Mouse (Mus musculus): ENCODE data around the gene Baz2a. TPM values are rescaled to one million over a fixed set of nuclear protein-coding genes. Genes with fewer than 3 reads are reported as not detected.

Baz2a gene
- polyA plus RNA-seq, 1 experiment from 2014 or later, result 11.2 TPM

DNA sequence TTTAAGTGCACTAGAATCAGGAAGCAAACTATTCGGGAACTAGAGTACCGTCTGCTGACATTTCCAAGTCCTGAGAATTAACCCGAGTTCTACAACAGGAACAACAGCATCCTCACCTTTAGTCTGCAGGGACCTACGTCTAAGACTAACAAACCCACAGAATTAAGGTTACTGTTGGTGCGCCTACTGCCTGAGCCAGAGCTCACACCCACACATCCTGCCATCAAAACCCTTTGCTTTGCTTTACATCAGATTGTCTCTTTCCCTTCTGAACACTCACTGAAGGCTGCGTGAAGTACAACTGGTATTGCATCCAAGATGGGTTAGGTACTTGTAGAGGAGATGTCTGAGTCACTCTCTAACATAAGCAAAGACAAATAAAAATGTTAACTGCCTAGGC lies 44.0 kb downstream of the Baz2a start:
- DNase-seq (ENCODE audit: low spot score) (no peak), ATAC-seq (no peak)
- no peak overlapping the region for H3K4me2 ChIP-seq (replicated peaks; ENCODE audit: low read depth, low read length)
- H3K4me3 ChIP-seq (ENCODE audit: low read depth, low read length), result no peak overlapping the region
- no peaks in the 10 kb centered on the region for H3K9me3 ChIP-seq (ENCODE audit: low read length)
- H3K27me3 ChIP-seq (replicated peaks; ENCODE audit: insufficient read depth, low read length), result no peaks in the 10 kb centered on the region
- no peak overlapping the region for H3K9ac ChIP-seq (replicated peaks; ENCODE audit: low read depth)
- no peaks in the 10 kb centered on the region for H3K4me1 ChIP-seq (ENCODE audit: insufficient read depth, low read depth, low read length)
- peaks cover 37% of the 10 kb centered on the region for H3K36me3 ChIP-seq (ENCODE audit: insufficient read depth, low read length)
- WGBS, result 80% methylated on average over 6 of the region's 6 CpGs
- no peak overlapping the region for H3K27ac ChIP-seq (ENCODE audit: low read length)
- no peak for TF ChIP-seq CTCF (IDR thresholded peaks at IDR 0.05)
- TF ChIP-seq EP300 (IDR thresholded peaks at IDR 0.05), result no peak

DNA sequence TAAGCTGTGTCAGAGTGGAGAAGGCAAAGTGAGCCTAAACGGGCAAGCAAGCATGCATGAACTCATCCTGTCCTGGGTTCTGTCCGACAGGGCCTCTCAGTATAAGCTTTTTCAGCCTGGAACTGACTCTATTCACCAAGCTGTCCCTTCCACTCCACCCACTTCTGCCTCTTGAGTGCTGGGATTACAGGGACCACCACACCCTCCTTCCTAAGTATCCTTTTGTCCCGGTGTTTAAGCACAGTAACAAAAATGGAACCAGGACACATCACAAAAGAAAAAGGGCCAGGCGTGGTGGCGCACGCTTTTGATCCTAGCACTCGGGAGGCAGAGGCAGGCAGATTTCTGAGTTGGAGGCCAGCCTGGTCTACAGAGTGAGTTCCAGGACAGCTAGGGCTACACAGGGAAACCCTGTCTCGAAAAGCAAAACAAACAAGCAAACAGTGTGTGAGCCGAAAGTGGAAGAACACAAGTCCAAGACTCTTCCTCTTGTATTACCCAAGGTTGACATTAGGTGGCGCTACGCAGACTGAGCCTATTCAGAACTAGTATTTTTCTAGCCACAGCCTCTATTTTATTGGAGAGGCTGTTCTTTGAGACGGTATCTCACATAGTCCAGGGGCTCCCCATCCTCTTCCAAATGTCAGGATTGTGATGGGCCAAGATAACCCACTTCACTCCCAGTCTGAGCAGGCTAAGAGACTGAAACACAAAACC lies 49.0 kb downstream of the Baz2a start:
- ATAC-seq, result no peak
- 0 out of 2 replicates have a peak, but pooled peaks cover 24% of the 10 kb centered on the region for H3K36me3 ChIP-seq (ENCODE audit: insufficient read depth, low read length)

DNA sequence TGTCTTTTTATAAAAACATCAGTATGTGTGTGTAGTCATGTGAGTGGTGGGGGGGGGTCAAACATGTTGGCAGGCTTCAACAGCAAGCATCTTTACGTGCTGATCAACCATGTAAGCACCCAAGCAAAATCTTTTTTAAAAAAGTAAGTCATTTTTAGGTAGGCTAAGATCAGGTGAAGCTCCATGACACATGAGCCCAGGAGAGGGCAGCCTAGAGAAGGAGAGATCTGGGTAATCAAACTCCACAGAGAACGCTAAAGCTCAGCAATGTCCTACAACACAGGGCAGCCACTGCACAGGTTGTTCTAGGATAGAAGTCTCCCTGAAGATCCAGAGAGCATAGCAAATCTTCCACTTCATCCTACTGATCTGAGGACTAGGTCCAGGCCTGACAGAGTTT lies 50.8 kb downstream of the Baz2a start:
- 0 out of 2 replicates have a peak, but pooled peaks cover 24% of the 10 kb centered on the region for H3K36me3 ChIP-seq (ENCODE audit: insufficient read depth, low read length)
- WGBS, result 65% methylated on average over 2 of the region's 2 CpGs
- no peak overlapping the region for H3K4me2 ChIP-seq (replicated peaks; ENCODE audit: low read depth, low read length)

More for the DNA sequence above, 49.0 kb downstream of the Baz2a start:
- WGBS, result 69% methylated on average over 12 of the region's 12 CpGs
- Histone ChIP-seq H3K27me3 (replicated peaks; ENCODE audit: insufficient read depth, low read length) (no peaks in the 10 kb centered on the region), H3K4me3 (ENCODE audit: low read depth, low read length) (no peak overlapping the region), H3K9me3 (ENCODE audit: low read length) (no peaks in the 10 kb centered on the region), H3K9ac (replicated peaks; ENCODE audit: low read depth) (no peak overlapping the region), H3K4me1 (ENCODE audit: insufficient read depth, low read depth, low read length) (no peaks in the 10 kb centered on the region), H3K27ac (ENCODE audit: low read length) (no peak overlapping the region), H3K4me2 (replicated peaks; ENCODE audit: low read depth, low read length) (no peak overlapping the region)
- no peak for TF ChIP-seq EP300 (IDR thresholded peaks at IDR 0.05)
- TF ChIP-seq CTCF (IDR thresholded peaks at IDR 0.05), result peak; percentile 87
- DNase-seq (ENCODE audit: low spot score), result peak; percentile 85

DNA sequence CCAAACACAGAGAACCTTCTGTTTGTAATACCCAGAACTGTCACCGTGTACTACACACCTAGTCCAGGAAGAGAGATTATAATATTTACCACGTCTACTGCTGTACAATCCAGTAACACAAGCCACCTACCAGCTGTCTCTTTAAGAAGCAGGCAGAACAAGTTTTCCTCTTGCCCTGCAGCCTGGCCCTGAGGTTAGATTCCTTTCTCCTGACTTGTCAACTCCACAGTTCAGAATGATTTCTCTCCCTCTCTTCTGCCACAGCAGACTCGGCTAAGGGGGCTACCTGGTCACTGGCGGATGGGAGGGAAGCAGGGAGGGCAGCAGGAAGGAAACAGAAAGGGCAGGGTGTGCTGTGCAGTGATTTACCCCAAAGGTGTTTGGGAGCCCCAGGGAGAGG lies 52.3 kb downstream of the Baz2a start:
- DNase-seq (ENCODE audit: low spot score) (peak; percentile 76), ATAC-seq (peak; percentile 58)
- Histone ChIP-seq H3K27me3 (replicated peaks; ENCODE audit: insufficient read depth, low read length) (no peaks in the 10 kb centered on the region), H3K4me1 (ENCODE audit: insufficient read depth, low read depth, low read length) (no peaks in the 10 kb centered on the region), H3K9me3 (ENCODE audit: low read length) (no peaks in the 10 kb centered on the region), H3K9ac (replicated peaks; ENCODE audit: low read depth) (no peak overlapping the region), H3K27ac (ENCODE audit: low read length) (peak overlapping the region; percentile 79), H3K4me2 (replicated peaks; ENCODE audit: low read depth, low read length) (no peak overlapping the region), H3K36me3 (ENCODE audit: insufficient read depth, low read length) (0 out of 2 replicates have a peak, but pooled peaks cover 13% of the 10 kb centered on the region), H3K4me3 (ENCODE audit: low read depth, low read length) (no peak overlapping the region)
- 0 out of 2 replicates have a peak, but pooled peaks have one; percentile 25 for TF ChIP-seq EP300 (IDR thresholded peaks at IDR 0.05)
- TF ChIP-seq CTCF (IDR thresholded peaks at IDR 0.05), result no peak
- WGBS, result 53% methylated on average over 4 of the region's 4 CpGs

More for the DNA sequence above, 50.8 kb downstream of the Baz2a start:
- Histone ChIP-seq H3K4me1 (ENCODE audit: insufficient read depth, low read depth, low read length) (no peaks in the 10 kb centered on the region), H3K4me3 (ENCODE audit: low read depth, low read length) (no peak overlapping the region), H3K27ac (ENCODE audit: low read length) (no peak overlapping the region), H3K9ac (replicated peaks; ENCODE audit: low read depth) (no peak overlapping the region), H3K9me3 (ENCODE audit: low read length) (no peaks in the 10 kb centered on the region), H3K27me3 (replicated peaks; ENCODE audit: insufficient read depth, low read length) (no peaks in the 10 kb centered on the region)
- peak; percentile 33; the same call in 1 of the 2 replicates for TF ChIP-seq CTCF (IDR thresholded peaks at IDR 0.05)
- no peak for TF ChIP-seq EP300 (IDR thresholded peaks at IDR 0.05)
- DNase-seq (ENCODE audit: low spot score), result peak; percentile 37
- ATAC-seq, result no peak

DNA sequence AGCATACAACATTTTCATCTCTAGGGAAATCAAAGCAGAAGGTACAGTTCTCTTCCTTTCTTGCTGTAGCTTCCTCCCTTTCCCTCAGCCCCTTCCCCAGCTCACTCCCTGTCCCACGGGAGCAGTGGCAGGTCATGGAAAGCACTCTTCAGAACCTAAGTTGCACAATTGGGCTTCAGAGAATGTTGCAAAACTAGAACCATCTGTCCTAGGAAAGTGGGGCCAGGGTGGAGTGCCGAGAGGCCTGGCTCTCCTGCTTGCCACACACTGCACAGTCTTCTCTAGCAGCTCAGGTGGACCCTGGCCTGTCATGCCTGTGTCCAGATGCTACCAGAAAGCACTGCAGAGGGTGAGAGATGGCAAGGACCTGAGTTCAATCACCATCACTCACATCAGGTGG lies 53.6 kb downstream of the Baz2a start:
- peak; percentile 82 for TF ChIP-seq EP300 (IDR thresholded peaks at IDR 0.05)
- TF ChIP-seq CTCF (IDR thresholded peaks at IDR 0.05), result no peak

DNA sequence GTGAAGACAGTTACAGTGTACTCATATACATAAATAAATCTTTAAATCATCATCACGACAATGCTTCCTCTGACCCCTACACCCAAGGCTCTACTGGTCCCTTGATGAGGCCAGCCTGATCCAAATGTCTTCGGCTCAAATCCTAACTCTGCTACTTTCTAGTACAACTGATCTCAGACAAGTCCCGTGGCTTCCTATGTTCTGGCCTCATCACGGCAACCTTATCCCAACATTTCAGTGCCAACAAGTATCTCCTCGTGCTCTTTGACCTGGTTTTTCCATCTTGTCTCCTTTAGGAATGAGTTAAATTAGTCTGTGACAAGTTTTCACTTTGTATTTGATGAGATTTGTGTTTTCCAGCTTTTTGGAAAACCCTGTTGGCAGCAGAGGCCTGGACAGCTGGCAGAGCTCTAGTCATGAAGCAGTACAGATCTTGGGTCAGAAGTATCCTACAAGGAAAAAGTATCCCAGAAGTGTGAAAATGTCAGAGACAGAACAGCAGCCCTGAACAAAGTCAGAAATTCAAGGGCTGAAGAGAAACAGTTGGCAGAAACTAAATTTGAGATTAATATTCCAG lies 57.5 kb downstream of the Baz2a start:
- Histone ChIP-seq H3K9ac (replicated peaks; ENCODE audit: low read depth) (no peak overlapping the region; the same call in 1 of the 2 replicates), H3K36me3 (ENCODE audit: insufficient read depth, low read length) (0 out of 2 replicates have a peak, but pooled peaks cover 3% of the 10 kb centered on the region), H3K4me1 (ENCODE audit: insufficient read depth, low read depth, low read length) (peaks cover 13% of the 10 kb centered on the region; the same call in 1 of the 2 replicates), H3K27me3 (replicated peaks; ENCODE audit: insufficient read depth, low read length) (no peaks in the 10 kb centered on the region), H3K9me3 (ENCODE audit: low read length) (no peaks in the 10 kb centered on the region), H3K4me3 (ENCODE audit: low read depth, low read length) (no peak overlapping the region), H3K4me2 (replicated peaks; ENCODE audit: low read depth, low read length) (peak overlapping the region; percentile 33; the same call in 1 of the 2 replicates), H3K27ac (ENCODE audit: low read length) (peak overlapping the region; percentile 82)
- TF ChIP-seq CTCF (IDR thresholded peaks at IDR 0.05), result no peak
- no peak for TF ChIP-seq EP300 (IDR thresholded peaks at IDR 0.05)
- DNase-seq (ENCODE audit: low spot score), result peak; percentile 74
- ATAC-seq, result no peak; the same call in 1 of the 2 replicates
- 71% methylated on average over 5 of the region's 5 CpGs for WGBS

More for the DNA sequence above, 53.6 kb downstream of the Baz2a start:
- WGBS, result 38% methylated on average over 2 of the region's 2 CpGs
- DNase-seq (ENCODE audit: low spot score) (peak; percentile 90), ATAC-seq (peak; percentile 44)
- Histone ChIP-seq H3K9me3 (ENCODE audit: low read length) (no peaks in the 10 kb centered on the region), H3K9ac (replicated peaks; ENCODE audit: low read depth) (no peak overlapping the region), H3K4me3 (ENCODE audit: low read depth, low read length) (no peak overlapping the region), H3K4me1 (ENCODE audit: insufficient read depth, low read depth, low read length) (peaks cover 7% of the 10 kb centered on the region; the same call in 1 of the 2 replicates), H3K4me2 (replicated peaks; ENCODE audit: low read depth, low read length) (no peak overlapping the region), H3K27me3 (replicated peaks; ENCODE audit: insufficient read depth, low read length) (no peaks in the 10 kb centered on the region), H3K27ac (ENCODE audit: low read length) (peak overlapping the region; percentile 71), H3K36me3 (ENCODE audit: insufficient read depth, low read length) (0 out of 2 replicates have a peak, but pooled peaks cover 10% of the 10 kb centered on the region)

Data from lung, postnatal 0 days (tissue).